8 mouse cellular contexts compared by ENCODE assay signal in genomic region chr11:18878748-18879455, GRCm38 (mm10).
DNase-seq lines count a peak whose midpoint lies in the region; ATAC-seq and TF ChIP-seq lines count a peak whose summit lies in the region.
"Had no signal": no experiment of that assay in that cellular context is flagged by ENCODE, and none has a peak within 500 bp of the region (broad histone marks: within the 10 kb centered on the region; RNA-seq: fewer than 3 reads in every experiment).

No protein-coding gene starts in this region.

- H3K4me3 ChIP-seq in megakaryocyte, embryonic 14.5 days (replicated peaks) = peak overlapping the region; percentile 93
- H3K4me3 ChIP-seq in forebrain, postnatal 0 days (ENCODE audit: low read depth, low read length) = no peak overlapping the region
- peak overlapping the region; percentile 57 for H3K4me3 ChIP-seq in liver, postnatal 0 days (ENCODE audit: low read depth, low read length)

- H3K9ac ChIP-seq in forebrain, postnatal 0 days = no peak overlapping the region
- no peak overlapping the region for H3K9ac ChIP-seq in liver, postnatal 0 days (replicated peaks)

- no peak for TF ChIP-seq EP300 in liver, postnatal 0 days (IDR thresholded peaks at IDR 0.05; ENCODE audit: low read depth)

- H3K9me3 ChIP-seq in megakaryocyte, embryonic 14.5 days = no peaks in the 10 kb centered on the region
- no peaks in the 10 kb centered on the region for H3K9me3 ChIP-seq in forebrain, postnatal 0 days (ENCODE audit: low read length)
- H3K9me3 ChIP-seq in liver, postnatal 0 days (ENCODE audit: low read length) = no peaks in the 10 kb centered on the region

- H3K27ac ChIP-seq in forebrain, postnatal 0 days (ENCODE audit: low read depth, low read length) = no peak overlapping the region
- no peak overlapping the region for H3K27ac ChIP-seq in liver, postnatal 0 days (ENCODE audit: low read depth)

- H3K4me2 ChIP-seq in forebrain, postnatal 0 days (ENCODE audit: low read depth) = peak overlapping the region; percentile 76
- peak overlapping the region; percentile 82 for H3K4me2 ChIP-seq in liver, postnatal 0 days (ENCODE audit: low read depth, low read length)

- no peak for DNase-seq in forebrain, postnatal 0 days
- no peak for DNase-seq in liver, postnatal 0 days
- no peak for DNase-seq in ovary, adult 18-20 months (ENCODE audit: low spot score)
- no peak for DNase-seq in cerebellum, adult 18-20 months
- DNase-seq: kidney, adult 18-20 months had no signal

- peaks cover 40% of the 10 kb centered on the region for H3K36me3 ChIP-seq in megakaryocyte, embryonic 14.5 days (replicated peaks; ENCODE audit: low read length)
- H3K36me3 ChIP-seq in forebrain, postnatal 0 days (ENCODE audit: insufficient read depth) = no peaks in the 10 kb centered on the region
- H3K36me3 ChIP-seq in liver, postnatal 0 days (replicated peaks; ENCODE audit: insufficient read depth, low read length) = no peaks in the 10 kb centered on the region

- H3K27me3 ChIP-seq in megakaryocyte, embryonic 14.5 days (replicated peaks) = peaks cover 12% of the 10 kb centered on the region
- peaks cover 35% of the 10 kb centered on the region for H3K27me3 ChIP-seq in forebrain, postnatal 0 days (ENCODE audit: insufficient read depth, low read length)
- H3K27me3 ChIP-seq in liver, postnatal 0 days (ENCODE audit: insufficient read depth, low read length) = peaks cover 33% of the 10 kb centered on the region

- 5% methylated on average over 13 of the region's 13 CpGs for WGBS in forebrain, postnatal 0 days
- 4% methylated on average over 13 of the region's 13 CpGs for WGBS in liver, postnatal 0 days (ENCODE audit: insufficient replicate concordance)

- no peak for TF ChIP-seq CTCF in forebrain, postnatal 0 days (IDR thresholded peaks at IDR 0.05; ENCODE audit: low read depth)
- no peak for TF ChIP-seq CTCF in liver, postnatal 0 days (IDR thresholded peaks at IDR 0.05; ENCODE audit: low read depth)

- ATAC-seq in megakaryocyte, adult 5-6 weeks (ENCODE audit: poor library complexity, severe bottlenecking) = no peak
- ATAC-seq in forebrain, postnatal 0 days = no peak
- ATAC-seq in liver, postnatal 0 days = no peak
- no peak for ATAC-seq in inflammation-experienced regulatory T-cells, adult 6 months

- peaks cover 63% of the 10 kb centered on the region for H3K4me1 ChIP-seq in megakaryocyte, embryonic 14.5 days
- 0 out of 2 replicates have a peak, but pooled peaks cover 4% of the 10 kb centered on the region for H3K4me1 ChIP-seq in forebrain, postnatal 0 days (ENCODE audit: insufficient read depth)
- peaks cover 18% of the 10 kb centered on the region for H3K4me1 ChIP-seq in liver, postnatal 0 days (ENCODE audit: insufficient read depth)
